Mouse (Mus musculus) bone marrow, adult 2 months (tissue): Measurements from ENCODE around the gene Zkscan6.

Experiments
- CTCF ChIP-seq: fragments of 200-500 bp; IDR thresholded peaks from 2 replicates; pipeline ENCODE4 v1.5.1; 2011; ENCODE audit warnings: low read length, control low read depth; ENCODE audit not compliant: control insufficient read depth, insufficient read depth
- POLR2A ChIP-seq: fragments of 200-500 bp; IDR thresholded peaks from 2 replicates; pipeline ENCODE4 v1.6.1; 2011; ENCODE audit warnings: low read depth, mild to moderate bottlenecking, control low read depth, low read length, borderline replicate concordance; ENCODE audit not compliant: control insufficient read depth

DNA sequence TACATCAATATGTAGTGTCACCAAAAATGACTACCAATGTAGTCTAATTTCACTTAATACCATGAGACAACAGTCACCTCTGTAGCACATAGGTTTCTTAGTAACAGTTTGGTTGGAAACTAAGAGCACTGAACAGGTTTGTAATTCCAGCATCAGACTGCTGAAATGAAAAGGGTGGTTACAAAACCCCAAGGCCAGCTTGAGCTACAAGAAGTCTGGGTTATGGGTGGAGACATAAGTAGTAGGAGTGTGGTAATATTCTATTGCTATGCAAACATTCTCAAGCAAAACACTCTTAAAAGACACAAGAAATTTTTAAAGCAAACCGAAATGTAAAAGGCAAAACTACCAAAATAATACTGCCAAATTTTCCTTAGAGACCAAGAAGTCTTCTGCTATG is 35.4 kb upstream of the Zkscan6 start:
- TF ChIP-seq CTCF (no peak), POLR2A (no peak)
